Mouse (Mus musculus) cerebellum, adult 2 months (tissue): ENCODE data around the gene Neo1.

Experiments used
- CTCF ChIP-seq: fragments of 200-500 bp; IDR thresholded peaks from 2 replicates; pipeline ENCODE4 v1.5.1; 2011; ENCODE audit warnings: low read depth, mild to moderate bottlenecking, control low read depth, low read length, moderate library complexity, borderline replicate concordance; ENCODE audit not compliant: insufficient read depth
- POLR2A ChIP-seq: fragments of 200-500 bp; IDR thresholded peaks from 2 replicates; pipeline ENCODE4 v1.6.1; 2011; ENCODE audit warnings: low read length, control low read depth, borderline replicate concordance; ENCODE audit not compliant: insufficient read depth

- no peak for TF ChIP-seq CTCF
- TF ChIP-seq POLR2A: no peak
Measured at GRCm38 (mm10) chr9:58844597-58844996, 191.6 kb downstream of the Neo1 start.
